Mouse (Mus musculus) cerebellum, postnatal 36 days (tissue): ENCODE results near the gene Tshz3.

Source experiments
- DNase-seq, 2 experiments: peaks; one replicate each; pipeline ENCODE4 v3.0.0; 2021 to 2022; ENCODE audit warnings: mixed read lengths in 2 of 2

Gene Tshz3

DNA sequence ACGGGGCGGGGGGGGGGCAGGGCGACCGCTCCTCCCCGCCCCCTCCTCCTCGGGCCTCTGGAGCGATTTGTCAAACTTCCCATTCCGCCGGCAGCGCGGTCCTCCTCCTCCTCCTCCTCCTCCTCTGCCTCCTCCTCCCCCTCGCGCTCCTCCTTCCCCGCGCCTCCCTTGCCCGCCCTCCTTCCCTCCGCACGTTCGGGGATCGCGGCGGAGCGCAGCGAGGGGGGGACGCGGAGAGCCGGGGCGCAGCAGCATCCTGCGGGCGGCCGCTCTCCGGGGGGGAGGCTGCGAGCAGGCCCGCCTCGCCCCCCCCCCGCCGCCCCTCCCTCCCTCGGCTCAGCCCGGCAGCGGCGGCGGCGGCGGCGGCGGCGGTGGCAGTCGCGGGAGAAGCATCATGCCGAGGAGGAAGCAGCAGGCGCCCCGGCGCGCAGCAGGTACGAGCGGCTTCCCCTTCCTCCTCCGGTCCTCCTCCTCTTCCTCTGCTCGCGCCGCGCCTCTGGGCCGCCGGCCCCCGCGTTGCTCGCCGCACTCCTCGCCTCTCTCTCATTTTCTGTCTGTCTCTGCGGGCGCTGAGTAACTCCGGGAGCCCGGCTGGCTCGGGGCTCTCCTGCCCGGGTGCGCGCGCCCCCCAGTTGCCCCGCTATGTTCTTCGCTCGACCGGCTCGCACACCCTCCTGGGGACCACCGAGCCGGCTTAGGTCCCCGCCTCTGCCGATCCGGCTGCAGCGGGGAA is at the start of gene Tshz3:
TSS of gene Tshz3 (plus strand) at position 263 of the 733 bp plus-strand sequence.
- peak; percentile 60 to 68 for DNase-seq

DNA sequence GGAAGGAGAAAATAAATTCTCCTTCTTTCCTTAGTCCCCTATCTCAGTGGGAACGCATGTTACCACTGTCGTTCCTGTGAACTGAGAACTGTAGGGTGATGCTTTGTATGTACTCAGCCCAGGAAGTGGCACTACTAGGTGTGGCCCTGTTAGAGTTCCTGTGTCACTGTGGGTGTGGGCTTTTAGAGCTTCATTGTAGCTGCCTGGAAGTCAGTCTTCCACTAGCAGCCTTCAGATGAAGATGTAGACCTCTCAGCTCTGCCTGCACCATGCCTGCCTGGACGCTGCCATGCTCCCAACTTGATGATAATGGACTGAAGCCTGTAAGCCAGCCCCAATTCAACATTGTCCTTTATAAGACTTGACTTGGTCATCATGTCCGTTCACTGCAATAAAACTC is 42.0 kb upstream of the Tshz3 start:
- no peak for DNase-seq

DNA sequence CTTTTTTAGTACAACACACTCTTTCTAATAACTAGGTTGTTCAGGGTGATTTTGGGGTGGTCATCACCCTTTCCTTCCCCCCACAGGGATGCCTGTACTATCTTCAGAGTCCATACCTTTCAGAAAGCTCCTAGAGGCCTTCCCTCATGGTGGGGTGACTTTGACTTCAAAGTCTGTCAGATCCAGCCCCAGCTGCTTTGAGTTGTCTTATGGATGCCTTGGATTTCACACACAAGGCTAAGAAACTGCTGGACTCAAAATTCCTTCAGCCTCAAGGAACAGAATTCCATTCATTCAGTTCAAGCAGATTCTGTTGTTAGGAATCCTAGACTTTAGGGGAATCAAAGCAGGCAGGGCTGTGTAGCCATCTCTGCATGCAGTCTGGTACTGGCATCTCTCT is 41.5 kb upstream of the Tshz3 start:
- DNase-seq: no peak

DNA sequence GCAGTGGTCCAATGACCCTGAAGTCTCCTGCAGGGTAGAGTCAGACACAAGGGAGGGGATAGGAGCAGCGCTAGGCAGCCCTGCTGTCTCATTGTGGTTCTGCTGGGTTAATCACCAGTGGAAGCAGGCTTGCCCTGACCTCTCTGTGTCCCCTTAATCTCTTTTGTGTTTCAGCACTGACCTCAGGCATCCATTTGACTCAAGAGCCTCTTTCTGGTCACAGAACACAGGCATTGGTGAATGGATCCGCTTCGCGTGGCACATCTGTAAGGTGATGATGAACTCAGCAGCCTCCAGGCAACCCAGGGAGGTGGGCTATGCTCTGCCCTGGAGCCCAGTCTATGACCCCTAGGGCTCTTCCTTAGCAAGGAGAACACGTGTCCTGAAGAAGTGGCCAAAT is 39.6 kb upstream of the Tshz3 start:
- no peak for DNase-seq

DNA sequence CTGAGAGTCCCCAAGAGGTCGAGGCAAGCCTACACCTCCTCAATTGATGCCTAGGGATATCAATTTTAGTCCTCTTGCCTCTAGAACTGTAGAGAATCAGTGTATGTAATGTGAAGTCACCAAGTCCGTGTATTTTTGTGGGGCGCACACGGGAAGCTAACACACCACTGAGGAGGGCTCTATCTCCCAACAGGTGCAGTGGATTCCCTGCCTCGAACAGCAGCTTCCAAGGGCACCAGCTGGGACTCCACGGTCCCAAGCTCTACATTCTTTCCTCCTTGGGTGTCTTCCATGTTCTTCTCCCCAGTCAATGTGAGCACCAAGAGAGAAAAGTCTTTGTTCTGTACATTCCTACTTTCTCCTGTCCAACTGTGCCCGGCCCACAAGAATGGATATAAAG is 38.7 kb upstream of the Tshz3 start:
- DNase-seq: no peak

DNA sequence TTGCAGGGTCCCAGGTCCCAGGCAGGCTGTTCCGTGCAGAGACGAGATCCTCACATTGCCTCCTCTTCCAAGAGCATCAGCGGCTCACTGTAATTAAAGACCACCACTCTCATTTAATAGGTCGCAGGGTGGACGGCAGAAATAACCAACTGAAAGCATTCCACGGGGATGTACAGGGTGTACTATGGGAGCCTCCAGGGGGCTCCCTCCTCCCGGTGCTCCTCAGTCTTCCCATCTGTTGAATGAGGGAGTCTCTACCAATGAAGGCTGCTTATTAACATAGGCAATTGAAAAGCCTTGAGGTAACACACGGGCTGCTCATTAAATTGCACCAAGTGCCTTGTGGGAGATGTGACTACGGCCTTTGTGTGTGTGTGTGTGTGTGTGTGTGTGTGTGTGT is 37.3 kb upstream of the Tshz3 start:
- no peak for DNase-seq

DNA sequence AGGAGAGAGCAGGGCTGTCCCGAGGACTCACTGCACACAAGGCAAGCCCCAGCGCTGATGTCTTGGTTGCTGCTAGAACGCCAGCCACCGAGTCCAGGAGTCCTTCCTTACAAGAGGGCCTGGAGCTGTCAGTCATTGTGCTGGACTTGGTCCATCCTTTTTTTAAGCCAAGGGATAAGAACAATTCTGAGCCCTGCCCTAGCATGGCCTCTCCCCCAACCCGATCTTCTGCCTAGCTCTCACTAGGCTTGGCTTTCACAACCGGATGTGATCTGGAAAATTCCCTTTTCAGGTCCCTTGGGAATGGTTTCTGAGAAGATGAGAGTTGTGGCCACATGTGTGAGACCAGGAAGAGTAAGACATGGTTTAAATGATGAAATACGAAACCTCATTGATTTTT is 34.5 kb upstream of the Tshz3 start:
- no peak for DNase-seq

DNA sequence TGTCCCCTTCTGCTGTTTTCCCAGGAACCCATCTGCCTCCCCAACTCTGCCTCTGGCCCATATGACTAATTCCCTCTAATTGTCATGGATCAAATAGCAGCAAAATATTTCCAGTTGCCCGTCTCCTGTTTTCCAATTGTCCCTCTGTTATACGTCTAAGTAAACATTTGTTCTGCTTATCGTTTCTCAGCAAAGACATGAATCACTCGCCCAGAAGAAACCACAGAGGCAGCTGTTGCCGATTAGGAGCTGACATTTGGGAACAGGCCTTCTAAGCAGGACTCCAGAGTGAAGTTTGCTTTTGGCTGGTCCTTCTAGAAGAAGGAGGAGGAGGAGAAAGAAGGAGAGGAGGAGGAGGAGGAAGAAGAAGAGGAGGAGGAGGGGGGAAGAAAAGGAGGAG is 30.2 kb upstream of the Tshz3 start:
- DNase-seq: no peak

DNA sequence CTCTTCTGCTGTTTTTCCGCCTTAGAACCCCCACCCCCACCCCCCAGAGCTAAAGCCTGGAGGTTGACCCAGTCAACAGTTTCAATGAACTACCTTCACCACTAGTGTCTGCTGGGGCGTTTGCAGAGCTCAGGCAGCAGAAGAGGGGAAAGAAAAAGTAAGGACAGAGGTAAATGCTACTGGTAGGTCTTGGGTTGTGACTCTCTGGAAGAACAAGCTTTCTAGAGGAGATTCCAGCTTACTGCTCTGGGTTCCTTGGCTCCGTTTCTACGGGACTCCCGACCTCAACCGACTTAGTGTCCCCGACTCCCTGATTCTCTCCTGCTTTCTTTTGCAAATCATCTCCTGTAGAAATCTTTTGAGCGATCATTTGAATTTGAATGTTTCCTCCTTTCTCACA is 19.9 kb upstream of the Tshz3 start:
- no peak for DNase-seq

DNA sequence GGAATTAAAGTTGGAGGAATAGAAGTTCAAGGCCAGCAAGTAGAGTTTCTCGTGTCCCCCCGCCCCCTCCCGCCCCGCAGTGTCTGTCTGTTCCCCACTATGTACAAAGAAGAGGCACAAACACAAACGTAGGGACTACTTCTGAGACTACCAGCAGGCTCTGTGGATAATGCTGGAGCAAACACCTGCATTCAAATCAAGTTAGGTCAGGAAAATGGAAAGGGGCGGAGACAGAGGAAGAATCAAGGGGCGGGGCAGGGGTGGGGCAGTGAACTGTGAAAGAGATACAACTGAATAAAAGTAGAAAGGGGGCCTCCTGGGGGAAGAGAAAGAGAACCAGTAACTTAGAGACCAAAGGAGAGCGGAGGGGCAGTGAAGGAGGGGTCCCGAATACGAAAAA is 19.4 kb upstream of the Tshz3 start:
- DNase-seq: no peak

DNA sequence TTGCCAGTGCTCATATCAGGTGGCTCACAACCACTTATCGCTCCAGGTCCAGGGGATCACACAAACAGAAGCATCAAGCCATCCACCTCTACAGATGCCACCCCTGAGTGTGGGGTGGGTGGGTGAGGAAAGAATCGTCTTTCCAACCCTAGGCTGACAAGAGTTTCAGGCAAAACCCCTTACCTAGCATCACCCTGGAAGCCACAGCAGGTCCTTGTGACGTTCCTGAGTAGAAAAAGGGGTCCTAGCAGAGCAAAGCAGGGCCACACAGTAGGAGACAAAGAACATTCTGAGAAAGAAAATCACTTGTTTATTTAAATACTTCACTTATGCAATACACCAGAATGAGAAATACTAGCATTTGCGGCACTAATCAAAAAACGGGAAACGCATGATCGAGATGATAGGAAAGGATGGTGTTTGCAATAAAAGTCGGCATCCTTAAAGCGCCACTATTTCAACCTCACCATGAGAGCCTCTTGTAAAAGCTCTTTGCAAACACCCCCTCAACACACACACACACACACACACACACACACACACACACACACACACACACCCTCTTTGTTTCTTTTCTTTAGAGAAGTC is 18.8 kb upstream of the Tshz3 start:
- DNase-seq: no peak

DNA sequence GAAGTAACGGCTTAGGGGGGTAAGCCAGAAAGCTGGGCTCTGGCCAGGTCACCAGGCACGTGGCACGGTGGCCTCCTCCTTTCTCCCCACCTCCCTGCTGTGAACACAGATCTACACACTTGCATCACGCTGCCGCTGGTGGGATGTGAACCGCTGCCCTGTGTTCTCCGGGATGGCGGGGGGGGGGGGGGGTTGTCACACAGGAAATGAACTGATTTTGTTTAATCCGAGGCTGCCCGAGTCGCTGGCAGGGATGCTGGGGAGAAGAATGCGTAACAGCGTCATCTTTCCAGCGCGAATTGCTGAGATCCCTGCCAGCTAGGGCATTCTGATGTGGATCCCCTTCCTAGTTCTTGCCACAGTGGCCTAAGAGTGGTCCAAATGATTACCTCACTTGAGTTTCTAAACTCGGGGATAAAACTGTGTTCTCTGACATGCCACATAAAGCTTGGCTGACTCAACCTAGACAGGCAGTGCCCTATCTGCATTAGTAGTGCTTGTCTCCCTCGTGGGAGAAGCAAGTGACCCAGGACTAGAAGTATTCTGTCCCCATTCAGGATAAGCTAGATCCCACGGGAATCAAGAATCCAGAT is 18.0 kb upstream of the Tshz3 start:
- DNase-seq: peak in 1 of 2 experiments; percentile 13

DNA sequence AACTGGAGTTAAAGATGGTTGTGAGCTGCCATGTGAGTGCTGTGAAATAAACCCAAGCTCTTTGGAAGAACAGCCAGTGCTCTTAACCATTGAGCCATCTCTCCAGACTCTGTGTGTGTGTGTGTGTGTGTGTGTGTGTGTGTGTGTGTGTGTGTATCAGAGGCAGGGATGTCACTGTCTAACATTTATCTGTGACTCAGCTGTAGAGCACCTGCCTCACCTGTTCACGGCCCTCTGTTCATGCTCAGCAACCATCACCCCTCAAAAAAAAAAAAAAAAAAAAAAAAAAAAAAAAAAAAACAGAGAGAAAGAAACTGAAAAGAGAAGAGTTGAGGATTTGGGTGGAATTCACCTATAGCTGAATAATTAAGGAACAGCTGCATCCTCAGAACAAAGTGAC is 10.4 kb upstream of the Tshz3 start:
- no peak for DNase-seq

DNA sequence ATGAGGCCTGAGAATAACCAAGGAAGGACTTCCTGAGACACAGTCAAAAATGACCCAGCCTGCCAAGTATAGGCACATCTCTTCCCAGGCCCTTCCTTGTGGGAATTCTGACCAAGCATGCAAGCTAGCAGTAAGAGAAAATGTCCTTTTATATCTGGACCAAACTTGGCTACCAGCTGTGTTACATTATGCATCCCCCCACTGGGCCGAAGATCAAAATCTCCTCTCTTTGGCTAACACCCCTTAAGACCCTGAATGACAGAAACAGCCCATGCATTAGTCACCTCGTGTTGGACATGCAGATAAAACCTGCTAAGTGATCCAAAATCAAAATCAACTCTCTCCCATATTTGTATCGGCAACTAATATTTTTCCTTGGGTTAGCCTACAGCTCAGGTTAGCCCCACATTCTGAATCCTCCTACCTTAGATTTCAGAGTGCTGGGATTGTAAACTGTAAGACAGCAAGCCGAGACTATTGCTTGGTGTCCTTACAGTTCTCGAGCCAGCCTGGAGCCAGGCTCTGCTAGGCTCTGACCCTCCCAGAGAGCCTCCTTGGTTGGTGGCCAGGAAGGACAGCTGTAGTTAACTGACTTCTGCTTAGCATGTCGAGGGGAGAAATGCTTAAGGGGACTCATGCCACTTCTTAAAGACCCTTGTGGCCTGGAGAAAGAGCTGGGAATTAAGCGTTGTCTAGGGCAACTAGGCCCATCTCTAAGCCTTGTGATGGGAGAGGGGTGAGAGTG is 8.7 kb upstream of the Tshz3 start:
- no peak for DNase-seq

DNA sequence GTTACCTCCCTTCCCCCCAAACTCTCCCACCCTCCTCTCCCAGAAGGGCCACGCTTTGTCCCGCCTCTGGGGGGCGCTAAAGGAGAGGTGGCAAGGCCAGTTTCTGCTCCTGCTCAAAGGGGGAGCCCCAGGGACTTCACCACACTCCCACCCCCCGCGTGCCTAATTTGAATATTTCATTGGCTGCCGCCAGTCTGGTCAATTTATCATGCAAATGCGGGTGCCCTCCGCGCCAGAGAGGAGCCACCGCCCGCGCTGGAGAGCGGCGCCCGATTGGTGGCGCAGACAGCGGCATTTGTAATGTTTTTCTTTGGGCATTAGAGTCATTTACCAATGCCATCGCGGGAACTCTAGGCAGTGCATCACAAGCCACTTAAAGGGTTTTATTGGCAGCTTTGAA is 7.4 kb upstream of the Tshz3 start:
- peak in 1 of 2 experiments; percentile 33 for DNase-seq

DNA sequence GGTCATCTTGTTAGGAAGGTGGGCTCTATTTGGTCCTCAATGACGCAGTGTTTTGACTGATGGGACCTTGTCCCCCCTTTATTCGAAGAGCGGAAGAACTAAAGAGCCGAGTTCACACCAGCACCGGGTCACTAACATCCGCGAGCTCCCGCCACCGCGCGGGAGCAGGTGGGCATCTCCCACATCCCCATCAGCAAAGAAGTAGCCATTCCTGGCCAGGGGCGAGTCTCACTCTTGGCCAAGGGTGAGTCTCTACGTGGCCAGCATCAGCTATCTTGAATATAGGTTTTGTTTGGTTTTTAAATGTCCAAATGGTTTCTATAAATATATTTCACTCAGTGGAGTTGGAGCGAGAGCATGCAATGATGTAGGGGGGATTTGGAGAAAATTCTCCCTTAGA is 6.3 kb upstream of the Tshz3 start:
- DNase-seq: no peak

DNA sequence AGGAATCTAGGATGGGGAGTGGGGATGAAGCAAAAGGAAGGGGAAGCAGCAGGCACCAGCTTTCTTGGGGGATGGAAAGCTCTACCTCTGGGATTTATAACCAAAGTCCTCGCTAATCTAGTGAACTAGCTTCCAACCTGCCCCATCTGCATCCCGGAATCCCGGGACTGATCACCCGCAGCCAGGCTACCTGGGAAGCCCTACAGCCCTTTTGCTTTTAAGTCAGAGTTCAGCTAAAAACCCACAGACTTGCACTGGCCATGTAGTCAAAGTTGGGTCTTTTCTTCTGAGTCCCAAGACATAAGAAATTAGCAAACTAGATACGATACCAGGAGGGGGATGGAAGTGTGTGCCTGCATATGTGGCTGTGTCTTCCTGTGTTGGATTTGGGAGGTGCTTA is 5.5 kb upstream of the Tshz3 start:
- DNase-seq: no peak

DNA sequence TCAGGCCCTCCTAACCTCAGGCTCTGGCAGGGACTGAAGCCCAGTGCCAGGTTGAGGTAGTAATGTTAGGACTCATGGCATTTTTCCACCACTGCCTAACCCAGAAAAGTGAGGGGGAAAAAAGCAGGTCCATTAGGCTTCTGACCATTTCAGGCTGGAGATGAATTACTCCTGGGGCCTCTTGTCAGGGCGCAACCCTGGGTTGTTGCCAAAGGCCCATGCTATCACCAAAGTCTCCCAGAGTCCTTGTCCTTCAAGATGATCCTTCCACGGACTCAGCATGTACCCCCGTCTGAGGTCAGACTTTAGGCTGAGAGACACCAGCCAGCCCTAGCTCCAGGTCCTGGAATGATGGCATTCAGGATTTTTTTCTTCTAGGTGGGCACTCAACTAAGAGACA is 4.8 kb upstream of the Tshz3 start:
- DNase-seq: no peak

DNA sequence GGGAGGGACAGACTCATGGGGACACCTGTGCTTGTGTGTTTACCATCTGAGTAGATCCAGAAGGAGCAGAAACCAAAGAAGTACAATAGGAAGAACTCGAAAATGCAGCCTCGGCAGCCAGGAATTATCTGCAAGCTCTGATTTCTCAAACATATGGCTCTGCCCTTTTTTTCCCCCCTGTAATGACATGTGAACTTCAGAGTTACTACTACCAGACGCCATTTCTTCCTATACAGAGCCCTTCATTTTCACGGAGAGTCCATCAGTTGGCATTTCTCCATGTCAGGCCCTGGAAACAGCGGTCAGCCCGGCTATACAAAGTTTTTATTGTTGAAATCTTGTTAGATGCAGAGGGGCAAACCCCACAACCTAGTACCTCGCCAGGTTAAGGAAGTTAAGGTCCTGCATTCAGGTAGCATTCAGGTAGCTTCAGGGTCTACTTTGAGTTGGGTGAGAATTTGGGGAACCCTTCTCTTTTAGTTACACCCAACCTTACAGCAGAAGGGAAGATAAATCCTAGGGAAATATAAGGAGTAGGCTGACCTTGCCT is 3.2 kb upstream of the Tshz3 start:
- no peak for DNase-seq

DNA sequence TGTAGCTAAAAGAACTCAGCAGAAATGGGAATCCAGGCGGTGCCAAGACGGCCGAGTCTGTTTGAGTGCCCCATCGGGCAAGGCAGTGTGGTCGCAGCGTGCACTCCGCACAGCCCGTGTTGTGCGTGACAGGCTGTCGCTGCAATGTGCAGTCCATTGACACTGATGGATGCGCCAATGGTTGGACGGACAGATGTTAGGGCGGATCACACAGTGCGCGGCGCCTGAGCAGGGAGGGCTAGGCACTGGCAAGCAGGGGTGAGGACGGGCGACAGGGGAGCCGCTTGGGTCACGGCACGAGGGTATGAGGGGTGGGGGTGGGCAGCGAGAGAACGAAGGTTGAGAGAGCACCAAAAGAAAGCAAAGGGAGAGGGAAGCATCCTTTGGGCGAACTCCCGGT is 2.6 kb upstream of the Tshz3 start:
- DNase-seq: no peak

DNA sequence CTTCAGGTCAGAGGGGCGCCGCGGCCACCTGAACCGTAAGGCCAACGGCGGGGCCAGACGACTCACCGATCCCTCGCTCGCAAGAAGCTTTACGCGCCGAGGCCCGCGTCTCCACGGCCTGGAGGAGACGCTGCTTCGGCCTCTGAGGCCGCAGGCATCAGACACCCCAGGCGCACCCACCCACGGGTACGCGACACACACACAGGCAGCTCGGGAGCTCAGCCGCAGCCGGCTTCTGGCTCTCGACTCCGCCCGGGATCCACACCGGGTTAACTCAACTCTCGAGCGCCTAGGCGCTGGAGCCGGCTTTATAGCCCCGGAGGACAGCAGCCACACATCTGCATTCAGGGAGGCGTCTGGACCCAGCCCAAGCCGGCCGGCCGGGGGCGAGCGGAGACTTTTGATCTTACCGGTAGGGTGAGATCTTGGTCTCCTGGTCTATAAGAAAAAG is 2.1 kb upstream of the Tshz3 start:
- peak; percentile 38 to 39 for DNase-seq

DNA sequence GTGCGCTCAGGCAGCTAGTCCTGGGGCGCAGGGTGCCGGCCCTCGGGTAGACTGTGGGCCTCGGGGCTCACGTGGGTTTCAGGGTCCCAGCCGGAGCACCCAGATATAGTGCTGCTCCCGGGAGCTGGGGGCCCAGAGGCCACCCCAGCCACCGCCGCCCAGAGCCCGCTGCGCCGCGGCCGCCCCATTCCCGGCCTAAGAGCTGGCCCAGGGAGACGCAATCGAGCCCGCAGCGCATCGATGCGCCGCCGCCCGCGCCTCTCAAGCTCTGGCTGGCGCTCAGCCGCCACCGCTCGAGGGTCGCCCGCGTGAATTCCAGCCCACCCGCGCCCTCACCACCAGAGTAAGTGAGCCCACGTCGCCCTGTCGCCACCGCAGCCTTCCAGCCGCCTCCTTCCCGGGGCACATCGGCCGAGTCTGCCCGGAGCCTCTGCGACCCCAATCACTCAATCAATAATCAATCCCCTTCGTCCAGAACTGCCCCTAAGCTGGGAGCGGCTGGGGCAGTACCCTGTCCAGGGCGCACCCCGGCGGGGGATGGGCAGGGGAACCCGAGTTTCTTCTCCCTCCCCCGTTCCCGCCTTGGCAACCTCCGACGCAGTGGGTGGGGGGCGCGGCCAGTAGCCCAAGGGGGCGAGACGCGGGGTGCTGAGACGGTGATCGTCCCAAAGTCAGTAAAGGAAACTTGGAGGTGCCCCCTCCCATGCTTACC is 1.4 kb upstream of the Tshz3 start:
- DNase-seq: peak; percentile 67 to 69
